In genomic region chr5:36464709-36465661, GRCm38 (mm10) we compare ENCODE assay signal across 8 mouse cellular contexts. TPM values are rescaled to one million over a fixed set of nuclear protein-coding genes. Genes with fewer than 3 reads are reported as not detected.
DNase-seq lines count a peak whose midpoint lies in the region; ATAC-seq and TF ChIP-seq lines count a peak whose summit lies in the region.

TSS of gene Grpel1 (plus strand) at chr5:36464998.

- no peaks in the 10 kb centered on the region for H3K9me3 ChIP-seq in erythroblast, embryonic 14.5 days (ENCODE audit: control insufficient read depth, low read length)
- H3K9me3 ChIP-seq in heart, embryonic 11.5 days (replicated peaks; ENCODE audit: control insufficient read depth, low read length) = no peaks in the 10 kb centered on the region
- no peaks in the 10 kb centered on the region for H3K9me3 ChIP-seq in kidney, embryonic 16.5 days (ENCODE audit: low read length)

- TF ChIP-seq POLR2A in brain, embryonic 14.5 days (IDR thresholded peaks at IDR 0.05; ENCODE audit: borderline replicate concordance, extremely low read depth, insufficient read depth, insufficient read length, poor library complexity, severe bottlenecking) = peak; percentile 81
- TF ChIP-seq POLR2A in liver, adult 2 months (IDR thresholded peaks at IDR 0.05; ENCODE audit: extremely low read depth, insufficient read depth, low read length) = peak; percentile 91
- TF ChIP-seq POLR2A in myocyte (IDR thresholded peaks at IDR 0.05; ENCODE audit: insufficient read length, low read depth) = peak; percentile 98

- peak within 1 kb of the TSS; percentile 97 for H3K4me3 ChIP-seq in C2C12 (ENCODE audit: insufficient read depth, poor library complexity, severe bottlenecking)
- peak within 1 kb of the TSS; percentile 83 for H3K4me3 ChIP-seq in erythroblast, embryonic 14.5 days (replicated peaks)
- H3K4me3 ChIP-seq in heart, embryonic 11.5 days (ENCODE audit: low read depth, low read length) = peak within 1 kb of the TSS; percentile 82
- H3K4me3 ChIP-seq in kidney, embryonic 16.5 days (ENCODE audit: low read length) = peak within 1 kb of the TSS; percentile 90
- peak within 1 kb of the TSS; percentile 97 for H3K4me3 ChIP-seq in liver, adult 2 months (ENCODE audit: insufficient read depth, low read depth, low read length)
- peak within 1 kb of the TSS; percentile 85 for H3K4me3 ChIP-seq in myocyte

- DNase-seq in brain, embryonic 14.5 days (ENCODE audit: low read depth) = peak; percentile 100
- DNase-seq in liver, adult 2 months (ENCODE audit: extremely low read depth, low read depth, low spot score) = peak; percentile 99
- DNase-seq in splenic B cell, adult 2 months (ENCODE audit: low read depth, low spot score) = peak; percentile 99

- peaks cover 49% of the 10 kb centered on the region for H3K4me1 ChIP-seq in erythroblast, embryonic 14.5 days (ENCODE audit: control insufficient read depth)
- H3K4me1 ChIP-seq in heart, embryonic 11.5 days (ENCODE audit: control insufficient read depth, insufficient read depth, low read length) = peaks cover 13% of the 10 kb centered on the region
- peaks cover 23% of the 10 kb centered on the region for H3K4me1 ChIP-seq in kidney, embryonic 16.5 days (ENCODE audit: insufficient read depth, low read length)
- H3K4me1 ChIP-seq in liver, adult 2 months (ENCODE audit: control insufficient read depth, insufficient read depth, low read length) = peaks cover 13% of the 10 kb centered on the region

- ATAC-seq in heart, embryonic 11.5 days (replicated peaks; ENCODE audit: insufficient number of reproducible peaks, low FRiP score, low TSS enrichment) = peak; percentile 95
- ATAC-seq in kidney, embryonic 16.5 days (ENCODE audit: low FRiP score, low TSS enrichment) = peak; percentile 95

- H3K4me2 ChIP-seq in heart, embryonic 11.5 days = peak within 1 kb of the TSS; percentile 95
- peak within 1 kb of the TSS; percentile 96 for H3K4me2 ChIP-seq in kidney, embryonic 16.5 days (replicated peaks; ENCODE audit: low read depth, low read length)
- H3K4me2 ChIP-seq in myocyte (ENCODE audit: low read depth) = peak within 1 kb of the TSS; percentile 99

- H3K79me3 ChIP-seq in C2C12 (ENCODE audit: low read depth) = peaks cover 40% of the 10 kb centered on the region

- H3K79me2 ChIP-seq in C2C12 (ENCODE audit: control insufficient read depth, insufficient read depth) (peaks cover 55% of the 10 kb centered on the region), myocyte (ENCODE audit: control insufficient read depth, insufficient read depth) (peaks cover 41% of the 10 kb centered on the region)
- H3K79me2 ChIP-seq in liver, adult 2 months (ENCODE audit: control insufficient read depth, insufficient read depth, low read length) = peaks cover 30% of the 10 kb centered on the region

- peak within 1 kb of the TSS; percentile 83 for H3K9ac ChIP-seq in heart, embryonic 11.5 days (ENCODE audit: low read depth, low read length)
- H3K9ac ChIP-seq in kidney, embryonic 16.5 days (replicated peaks; ENCODE audit: low read length) = peak within 1 kb of the TSS; percentile 85
- H3K9ac ChIP-seq in liver, adult 2 months (ENCODE audit: low read depth, low read length) = peak within 1 kb of the TSS; percentile 97

- peak within 1 kb of the TSS; percentile 48; the same call in 1 of the 2 replicates for H3K27ac ChIP-seq in heart, embryonic 11.5 days (ENCODE audit: low read depth, low read length)
- H3K27ac ChIP-seq in kidney, embryonic 16.5 days (ENCODE audit: low read length) = peak within 1 kb of the TSS; percentile 39
- H3K27ac ChIP-seq in liver, adult 2 months (replicated peaks; ENCODE audit: insufficient read depth, low read depth, low read length) = peak within 1 kb of the TSS; percentile 98

- under 1% methylated on average over 68 of the region's 68 CpGs for WGBS in heart, embryonic 11.5 days (ENCODE audit: insufficient replicate concordance)
- WGBS in kidney, embryonic 16.5 days = under 1% methylated on average over 68 of the region's 68 CpGs
- WGBS in liver, adult 2 months = under 1% methylated on average over 68 of the region's 68 CpGs

- peak within 1 kb of the TSS; percentile 93 for H3ac ChIP-seq in C2C12 (ENCODE audit: control insufficient read depth, insufficient read length, low read depth)
- H3ac ChIP-seq in myocyte (ENCODE audit: control insufficient read depth, insufficient read length) = peak within 1 kb of the TSS; percentile 28

- H3K27me3 ChIP-seq in C2C12 (ENCODE audit: control insufficient read depth, insufficient read depth, insufficient read length) (no peaks in the 10 kb centered on the region), myocyte (ENCODE audit: control insufficient read depth, insufficient read depth, insufficient read length) (no peaks in the 10 kb centered on the region)
- peaks cover 5% of the 10 kb centered on the region; the same call in 1 of the 2 replicates for H3K27me3 ChIP-seq in erythroblast, embryonic 14.5 days (ENCODE audit: control insufficient read depth)
- H3K27me3 ChIP-seq in heart, embryonic 11.5 days (ENCODE audit: control insufficient read depth, insufficient read depth, low read length) = no peaks in the 10 kb centered on the region
- no peaks in the 10 kb centered on the region for H3K27me3 ChIP-seq in kidney, embryonic 16.5 days (ENCODE audit: insufficient read depth, low read length)
- H3K27me3 ChIP-seq in liver, adult 2 months (ENCODE audit: control insufficient read depth, insufficient read depth, low read length) = no peaks in the 10 kb centered on the region
- no peaks in the 10 kb centered on the region for H3K27me3 ChIP-seq in splenic B cell, adult 2 months (ENCODE audit: control insufficient read depth, insufficient read depth, low read length, poor library complexity, severe bottlenecking)

- H3K36me3 ChIP-seq in C2C12 (ENCODE audit: control insufficient read depth, insufficient read depth) (peaks cover 15% of the 10 kb centered on the region), myocyte (ENCODE audit: control insufficient read depth, insufficient read depth) (peaks cover 11% of the 10 kb centered on the region)
- H3K36me3 ChIP-seq in erythroblast, embryonic 14.5 days (ENCODE audit: control insufficient read depth) = peaks cover 34% of the 10 kb centered on the region
- 0 out of 2 replicates have a peak, but pooled peaks cover 8% of the 10 kb centered on the region for H3K36me3 ChIP-seq in heart, embryonic 11.5 days (ENCODE audit: control insufficient read depth, insufficient read depth, low read length)
- peaks cover 7% of the 10 kb centered on the region; the same call in 1 of the 2 replicates for H3K36me3 ChIP-seq in kidney, embryonic 16.5 days (ENCODE audit: insufficient read depth, low read length)
- peaks cover 12% of the 10 kb centered on the region for H3K36me3 ChIP-seq in liver, adult 2 months (ENCODE audit: control insufficient read depth, insufficient read depth, low read length)
- H3K36me3 ChIP-seq in splenic B cell, adult 2 months (ENCODE audit: control insufficient read depth, insufficient read depth, low read length, poor library complexity, severe bottlenecking) = no peaks in the 10 kb centered on the region; the same call in 1 of the 2 replicates

- TF ChIP-seq CTCF in C2C12 (IDR thresholded peaks at IDR 0.05; ENCODE audit: control insufficient read depth, insufficient read depth, insufficient read length) = no peak
- TF ChIP-seq CTCF in brain, embryonic 14.5 days (IDR thresholded peaks at IDR 0.05; ENCODE audit: borderline replicate concordance, extremely low read depth, insufficient read depth, insufficient read length) = no peak
- TF ChIP-seq CTCF in liver, adult 2 months (IDR thresholded peaks at IDR 0.05; ENCODE audit: low read depth, low read length) = no peak

TF ChIP-seq in C2C12, 6 proteins besides CTCF, POLR2A, EP300 and RAD21:
- TF ChIP-seq MAX (IDR thresholded peaks at IDR 0.05) = peak; percentile 42
- TF ChIP-seq MYOD1 (IDR thresholded peaks at IDR 0.05; ENCODE audit: control insufficient read depth, insufficient read length, low read depth) = no peak
- no peak for TF ChIP-seq FOSL1 (IDR thresholded peaks at IDR 0.05; ENCODE audit: insufficient read depth, low read length, poor library complexity, severe bottlenecking)
- TF ChIP-seq CEBPB (IDR thresholded peaks at IDR 0.05; ENCODE audit: low read depth) = no peak
- TF ChIP-seq MYOG (IDR thresholded peaks at IDR 0.05; ENCODE audit: control insufficient read depth, extremely low read depth, insufficient read length) = no peak
- no peak for TF ChIP-seq USF1 (IDR thresholded peaks at IDR 0.05; ENCODE audit: low read depth)

TF ChIP-seq in myocyte, 11 proteins besides CTCF, POLR2A, EP300 and RAD21:
- TF ChIP-seq POLR2AphosphoS2 (IDR thresholded peaks at IDR 0.05; ENCODE audit: insufficient read length, low read depth) = peak; percentile 98
- peak in 1 of 3 experiments; percentile 1 for TF ChIP-seq MYOD1 (IDR thresholded peaks at IDR 0.05; ENCODE audit: control insufficient read depth in 1 of 3, insufficient read length in 2 of 3, low read depth in 2 of 3)
- peak; percentile 30 for TF ChIP-seq SRF (IDR thresholded peaks at IDR 0.05; ENCODE audit: control insufficient read depth, insufficient read length, low read depth)
- TF ChIP-seq E2F4 (IDR thresholded peaks at IDR 0.05; ENCODE audit: insufficient read depth) = no peak

RNA-seq across cellular contexts. Expression of gene Grpel1, which starts in this region (rescaled TPM):
- polyA plus RNA-seq in C2C12 (2012; fragmentation: generic; extraction: Trizol) (47.3 TPM), myocyte (2012; fragmentation: generic; extraction: Trizol) (46.3 TPM)
- polyA plus RNA-seq in brain, embryonic 14.5 days (2012; rRNA removed) = 21.4 and 21.9 TPM in 2 replicates
- polyA plus RNA-seq in erythroblast, embryonic 14.5 days (2012) = 1.6 and 1.9 TPM in 2 replicates
- 63.8 and 68.1 TPM in 2 replicates for polyA plus RNA-seq in heart, embryonic 11.5 days (2014; fragmentation: Nextera tagmentation; extraction: Ambion mirVana)
- 62.9 and 66.4 TPM in 2 replicates for polyA plus RNA-seq in kidney, embryonic 16.5 days (2015; fragmentation: Nextera tagmentation; extraction: Ambion mirVana)
- total RNA-seq in liver, adult 2 months (2014; rRNA removed) = 42.0 and 44.5 TPM in 2 replicates
- polyA plus RNA-seq in liver, adult 2 months (2012; rRNA removed) = 42.8 and 55.1 TPM in 2 replicates

Comparison
In these comparisons a context has a peak if more than half of its experiments do, and no peak if none do; other contexts are left out.
1. Peak in every context shown above with its lines: DNase-seq, ATAC-seq, H3K4me3 ChIP-seq and H3K27ac ChIP-seq.
2. H3K27ac ChIP-seq: peak in every context shown above with its lines; median percentile 98 in liver, adult 2 months; 48 in heart, embryonic 11.5 days; 39 in kidney, embryonic 16.5 days.